Mouse (Mus musculus): ENCODE data around the gene Saysd1.
A peak's percentile ranks its signal among the peaks of the same experiment; 100 is the strongest.

Gene Saysd1

DNA sequence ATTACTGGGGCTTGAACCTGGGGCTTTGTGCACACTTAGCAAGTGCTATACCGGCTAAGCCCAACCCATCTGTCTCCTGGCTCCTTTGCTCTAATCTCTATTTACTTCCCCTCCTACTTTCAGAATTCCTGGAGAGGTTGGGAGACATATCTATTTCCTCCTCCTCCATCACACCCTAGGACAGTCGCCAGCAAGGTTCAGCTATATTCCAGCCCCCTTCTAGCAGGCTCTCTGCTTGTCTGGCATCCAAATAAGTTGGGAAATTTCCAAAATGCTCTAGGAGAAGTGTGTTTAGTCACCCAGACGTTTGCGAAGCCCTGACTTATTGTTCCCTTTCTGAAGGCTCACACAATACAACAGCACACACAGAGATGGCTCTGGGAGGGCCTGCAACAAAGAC is 35.1 kb downstream of the Saysd1 start:
- DNase-seq: no peak

DNA sequence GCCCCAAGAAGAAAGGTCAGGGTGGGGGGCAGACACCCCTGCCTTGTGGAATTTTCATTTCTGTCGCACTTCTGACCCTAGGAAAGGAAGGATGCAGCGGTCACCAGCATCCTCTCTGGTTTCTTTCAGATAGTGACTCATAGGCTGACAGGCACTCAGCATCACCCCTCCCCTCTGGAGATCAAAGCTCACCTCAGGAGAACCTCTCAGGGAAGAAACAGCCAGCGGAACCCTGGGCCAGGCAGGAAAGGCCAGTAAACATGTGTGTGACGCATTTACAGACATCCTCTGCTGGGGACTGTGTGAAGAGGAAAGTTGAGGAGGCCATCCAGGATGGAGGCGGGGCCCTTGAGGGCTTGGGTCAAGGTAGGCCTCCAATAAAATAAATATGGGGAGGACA is 40.3 kb downstream of the Saysd1 start:
- DNase-seq: no peak

DNA sequence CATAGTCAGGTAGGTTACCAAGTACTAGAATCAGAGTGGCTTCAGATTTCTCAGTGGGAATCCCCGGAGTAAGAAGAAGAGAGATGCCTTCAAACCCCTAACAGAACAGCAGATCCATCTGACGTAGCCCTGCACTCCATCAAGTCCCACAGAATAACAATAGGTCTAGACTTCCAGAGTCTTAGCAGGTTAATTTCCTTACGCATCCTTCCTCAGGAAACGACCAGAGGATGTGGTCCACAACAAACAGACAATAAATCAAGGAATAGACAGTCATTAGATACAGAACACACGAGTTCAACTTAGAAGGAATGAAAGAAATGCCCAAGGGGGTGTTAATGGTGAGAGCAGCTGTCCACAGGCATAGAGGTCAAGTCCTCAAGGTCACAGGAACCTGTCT is 43.4 kb downstream of the Saysd1 start:
- no peak for DNase-seq

DNA sequence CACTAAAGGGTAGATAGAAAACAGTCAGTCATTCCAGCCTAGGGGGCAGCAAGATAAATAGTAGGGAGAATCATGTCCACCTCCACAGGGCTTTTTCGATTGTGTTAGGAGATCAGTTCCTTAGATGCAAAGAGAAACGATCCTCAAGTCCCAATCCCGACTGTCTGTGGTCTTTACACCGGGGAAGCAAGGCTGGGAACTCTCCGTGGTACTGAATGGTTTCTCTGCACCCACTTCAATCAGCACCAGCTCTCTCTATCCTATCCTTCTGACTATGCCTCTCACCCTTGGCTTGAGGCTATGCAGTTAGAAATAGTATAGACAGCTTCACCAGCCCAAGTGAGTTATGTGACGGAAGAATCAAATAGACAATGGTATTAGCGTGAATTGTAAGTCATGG is 44.8 kb downstream of the Saysd1 start:
- no peak for DNase-seq

DNA sequence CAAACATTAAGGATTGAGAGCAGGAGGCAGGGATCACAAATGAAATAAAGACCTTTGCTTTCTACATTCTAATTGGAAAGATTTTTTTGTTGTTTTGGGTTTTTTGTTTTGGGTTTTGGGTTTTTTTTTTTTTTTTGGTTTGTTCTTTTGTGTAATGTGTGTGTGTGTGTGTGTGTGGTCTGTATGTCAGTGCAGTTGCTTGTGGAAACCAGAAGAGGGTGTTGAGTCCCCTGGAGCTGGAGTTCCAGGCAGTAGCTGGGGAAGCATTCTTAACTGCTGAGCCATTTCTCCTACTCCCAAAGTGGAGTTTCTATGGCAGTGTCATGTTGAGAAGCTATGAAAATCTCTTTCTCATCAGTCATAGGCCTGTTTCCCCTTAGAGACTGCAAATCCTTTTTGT is 54.0 kb downstream of the Saysd1 start:
- DNase-seq: no peak

DNA sequence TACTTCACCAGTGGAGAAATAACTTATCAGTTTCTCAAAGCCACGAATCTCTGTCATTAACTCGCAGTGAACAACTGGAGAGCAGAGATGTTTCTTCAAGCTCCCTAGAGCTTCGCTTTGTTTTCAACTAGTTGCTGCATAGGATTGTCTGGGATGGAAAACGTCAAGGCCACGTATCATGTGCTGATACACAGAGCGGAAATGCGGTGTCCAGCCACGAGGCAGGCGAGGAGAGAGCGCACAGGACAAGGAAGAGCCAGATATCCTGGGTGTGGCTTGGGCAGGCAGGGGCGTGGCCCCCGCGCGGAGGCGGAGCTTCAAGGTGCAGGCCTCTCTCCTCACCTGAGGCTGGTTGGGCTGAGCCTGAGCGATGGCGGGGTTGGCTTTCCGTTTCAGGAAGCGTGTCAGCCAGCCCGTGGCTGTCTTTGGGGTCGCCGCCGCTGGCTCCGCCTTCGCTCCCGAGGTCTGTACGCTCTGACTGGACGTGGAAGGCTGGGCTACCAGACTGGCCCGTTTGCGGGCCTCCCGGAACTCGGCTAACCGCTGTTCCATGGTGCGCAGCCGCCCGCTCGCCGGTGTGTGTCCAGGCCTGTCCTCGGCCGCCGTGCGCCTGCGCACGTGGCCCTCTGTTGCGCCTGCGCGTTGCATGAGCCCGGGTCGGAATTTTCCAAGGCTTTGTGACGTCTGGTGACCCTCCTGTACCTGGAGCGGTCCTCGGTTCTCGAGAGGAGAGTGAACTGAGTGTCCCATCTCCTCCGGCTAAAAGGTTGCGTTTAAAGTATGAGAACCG is 55.6 kb downstream of the Saysd1 start:
- peak; percentile 93 to 96 for DNase-seq

DNA sequence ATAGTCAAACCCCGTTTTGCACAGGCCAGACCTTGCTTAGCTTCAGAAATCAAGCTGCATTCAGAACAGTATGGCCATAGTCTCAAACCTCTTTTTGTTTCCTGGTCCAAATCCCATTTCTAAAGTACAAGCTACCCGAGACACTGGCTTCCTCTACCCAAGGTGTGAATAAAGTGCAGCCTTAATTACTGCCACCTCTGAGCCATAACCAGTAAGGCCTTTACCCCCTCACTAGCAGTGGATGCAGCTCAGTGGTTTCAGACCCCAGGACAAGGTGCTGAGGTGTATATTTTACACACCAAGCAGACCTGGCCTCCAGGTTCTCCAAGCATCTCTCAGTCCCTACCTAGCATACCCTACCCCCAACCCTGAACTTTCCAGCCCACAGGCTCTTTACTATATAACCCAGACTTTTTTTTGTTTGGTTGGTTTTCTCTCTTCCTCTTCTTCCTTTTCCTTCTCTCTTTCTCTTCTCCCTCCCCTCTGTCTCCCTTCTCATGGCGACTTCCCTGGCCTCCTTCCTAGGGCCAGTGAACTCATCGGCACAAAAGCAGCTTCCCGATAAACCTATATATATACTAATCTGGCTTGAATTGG is 56.3 kb downstream of the Saysd1 start:
- DNase-seq: peak in 1 of 2 experiments; percentile 11

DNA sequence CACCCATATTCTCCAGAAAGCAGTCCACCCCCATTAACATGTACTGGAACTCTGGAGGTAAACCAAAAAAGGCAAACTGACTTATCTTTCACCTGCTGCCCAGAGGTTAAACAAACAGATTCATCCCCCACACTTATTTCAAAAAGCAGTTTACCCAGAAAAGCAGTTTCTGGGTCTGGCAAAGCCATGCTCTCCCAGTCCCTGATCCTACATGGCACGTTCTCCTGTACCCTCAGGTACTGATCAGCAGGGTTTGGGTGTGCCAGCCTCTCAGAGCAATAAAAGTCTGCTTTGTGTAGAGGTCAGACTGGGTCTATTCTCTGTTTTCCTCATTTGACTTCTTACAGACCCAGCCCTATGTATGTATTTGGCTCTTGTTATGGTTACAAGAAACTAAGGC is 57.2 kb downstream of the Saysd1 start:
- DNase-seq: no peak

DNA sequence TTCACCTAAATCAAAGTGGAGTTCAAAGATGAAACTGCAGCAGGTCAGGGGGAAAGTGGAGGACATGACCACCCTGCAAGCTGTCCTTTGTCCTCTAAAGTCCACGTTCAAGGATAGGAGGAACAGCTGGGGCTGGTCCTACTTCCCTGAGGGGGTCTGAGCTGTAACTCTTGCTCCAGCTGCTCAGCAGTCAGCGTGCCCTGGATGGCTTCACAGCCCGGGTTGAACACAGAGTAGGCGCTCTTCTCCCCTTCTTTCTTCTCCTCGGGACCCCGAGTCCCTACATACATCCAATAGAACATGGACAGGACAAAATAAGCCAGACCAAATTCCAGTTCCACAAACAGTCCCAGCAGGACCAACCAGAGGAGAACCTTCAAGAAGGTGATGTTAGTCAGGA is 61.2 kb downstream of the Saysd1 start:
- DNase-seq: no peak

DNA sequence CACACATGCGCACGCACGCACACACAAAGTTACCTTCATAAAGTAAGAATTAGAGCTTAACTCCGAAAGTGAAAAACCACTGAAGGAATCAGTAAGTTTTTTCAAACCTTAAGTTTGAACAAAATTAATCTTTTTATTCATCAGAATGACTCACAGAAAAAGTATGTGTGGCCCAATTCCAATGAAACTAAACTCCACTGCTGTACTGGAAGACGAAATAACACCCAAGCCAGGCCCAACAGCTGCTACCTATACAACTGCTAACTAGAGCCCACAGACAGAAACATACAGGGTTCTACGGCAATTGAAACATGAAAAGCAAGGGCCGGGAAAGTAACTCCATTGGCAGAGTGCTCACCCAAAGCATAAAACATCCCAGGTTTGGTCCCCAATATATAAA is 62.8 kb downstream of the Saysd1 start:
- DNase-seq: no peak

DNA sequence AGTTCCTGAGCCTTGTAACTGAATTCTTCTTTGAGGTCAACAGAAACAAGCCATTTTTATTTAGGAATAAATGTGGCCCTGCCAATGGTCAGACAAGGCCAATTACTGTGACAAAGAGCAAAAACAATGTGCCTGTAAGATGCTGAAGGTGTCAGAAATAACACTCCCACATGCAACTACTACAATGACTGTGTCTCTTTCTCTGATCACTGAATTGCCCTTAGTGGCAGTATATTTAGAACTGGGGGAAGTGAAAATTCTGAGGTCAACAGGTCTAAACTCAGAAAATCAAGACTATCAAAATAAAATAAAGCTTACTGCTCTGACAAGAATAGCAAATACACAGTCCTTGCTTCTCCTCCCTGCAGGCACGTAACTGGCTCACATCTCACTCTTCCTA is 63.6 kb downstream of the Saysd1 start:
- no peak for DNase-seq

DNA sequence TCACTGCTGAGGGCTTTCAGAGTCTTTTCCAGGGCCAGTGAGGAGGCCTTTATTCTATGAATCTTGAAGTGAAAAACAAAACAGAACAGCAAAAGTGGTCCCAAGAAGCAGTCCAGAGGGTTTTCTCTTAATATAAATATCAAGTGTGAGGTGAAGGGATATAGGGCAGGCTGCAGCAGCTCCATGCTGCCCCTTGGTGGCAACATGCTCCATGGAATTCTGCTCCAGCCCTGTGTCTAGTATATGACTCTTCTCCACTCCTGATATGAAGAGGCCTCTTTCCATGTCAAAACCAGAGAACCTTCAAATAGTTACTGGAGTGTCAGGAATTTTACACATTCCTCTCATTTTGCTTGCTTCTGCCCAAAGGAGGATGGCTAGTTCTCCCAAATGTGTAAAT is 67.7 kb downstream of the Saysd1 start:
- no peak for DNase-seq

DNA sequence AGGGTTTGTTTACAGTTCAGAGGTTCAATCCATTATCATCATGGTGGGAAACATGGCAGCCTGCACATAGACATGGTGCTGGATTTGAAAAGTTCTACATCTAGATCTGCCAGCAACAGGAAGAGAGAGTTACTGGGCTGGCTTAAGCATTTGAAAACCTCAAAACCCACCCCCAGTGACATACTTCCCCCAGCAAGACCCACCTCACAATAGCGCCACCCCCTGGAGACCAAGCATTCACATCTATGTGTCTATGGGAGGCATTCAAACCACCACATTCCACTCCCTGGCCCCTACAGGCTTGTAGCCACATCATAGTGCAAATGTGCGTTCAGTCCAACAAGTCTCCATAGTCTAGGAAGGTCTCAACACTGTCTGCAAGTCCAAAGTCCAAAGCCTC is 70.0 kb downstream of the Saysd1 start:
- no peak for DNase-seq

DNA sequence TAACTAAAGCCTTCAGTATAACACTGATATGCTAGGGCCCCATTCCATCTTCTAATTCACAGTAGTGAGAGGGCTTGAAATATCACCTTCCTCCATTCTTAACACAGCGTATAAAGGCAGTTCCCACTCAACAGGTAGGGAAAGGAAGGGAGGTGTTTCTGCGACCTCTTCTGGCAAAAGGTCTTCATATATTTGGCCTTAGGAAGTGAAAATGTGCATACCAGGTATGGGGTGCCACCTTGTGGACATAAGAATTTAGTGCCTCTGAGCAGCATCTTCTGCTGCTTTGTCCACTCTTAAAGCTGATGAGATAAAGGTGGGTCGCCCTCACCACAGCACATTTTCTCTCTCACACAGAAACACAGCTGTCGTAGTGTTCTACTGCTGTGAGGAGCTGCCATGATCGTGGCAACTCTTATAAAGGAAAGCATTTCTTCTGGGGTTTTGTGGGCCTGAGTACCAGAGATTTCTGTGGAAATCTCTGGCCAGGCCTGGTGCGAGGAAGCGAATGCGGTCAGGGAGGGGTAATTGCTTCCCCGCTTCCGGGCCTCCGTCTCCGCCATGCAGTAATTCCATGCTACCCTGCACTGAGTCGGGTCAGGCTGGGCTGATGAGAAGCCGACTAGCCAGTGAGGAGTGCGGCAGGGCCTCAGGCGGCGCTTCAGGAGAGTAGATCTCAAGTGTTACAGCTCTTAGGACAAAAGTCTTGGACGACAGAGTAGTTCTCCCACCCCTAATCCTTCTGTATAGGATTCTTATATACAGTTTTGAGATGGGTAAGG is 70.8 kb downstream of the Saysd1 start:
- peak; percentile 25 to 59 for DNase-seq

DNA sequence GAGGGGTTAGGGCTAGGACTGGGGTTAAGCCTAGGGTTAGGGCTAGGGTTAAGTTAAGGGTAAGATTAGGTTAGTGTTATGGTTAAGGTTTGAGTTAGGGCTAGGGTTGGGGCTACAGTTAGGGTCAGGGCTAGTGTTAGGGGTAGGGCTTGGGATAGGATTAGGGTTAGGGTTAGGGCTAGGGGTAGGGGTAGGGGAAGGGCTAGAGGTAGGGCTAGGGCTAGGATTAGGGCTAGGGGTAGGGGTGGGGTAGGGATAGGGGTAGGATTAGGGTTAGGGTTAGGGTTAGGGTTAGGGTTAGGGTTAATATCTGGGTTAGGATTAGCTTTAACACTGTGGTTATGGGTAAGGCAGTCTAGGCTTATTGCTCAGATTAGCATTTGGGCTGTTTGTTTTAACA is 73.6 kb downstream of the Saysd1 start:
- DNase-seq: no peak

DNA sequence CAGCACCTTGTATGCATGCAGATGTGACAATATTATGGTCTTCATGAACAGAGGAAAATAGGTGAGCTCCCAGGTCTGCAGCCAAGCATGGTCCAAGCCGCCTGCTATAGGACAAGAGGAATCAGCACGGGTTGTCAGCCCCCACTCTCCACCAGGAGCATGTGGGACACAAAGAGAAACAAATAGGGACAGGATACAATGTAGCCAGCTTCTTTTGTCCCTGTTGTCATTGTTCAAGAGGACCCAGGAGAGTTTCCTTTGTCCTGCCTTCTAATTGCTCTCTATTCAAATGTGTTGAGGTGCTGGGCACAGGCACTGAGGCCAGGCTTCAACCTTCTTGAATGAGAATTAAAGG is 89.9 kb downstream of the Saysd1 start:
- DNase-seq: no peak

DNA sequence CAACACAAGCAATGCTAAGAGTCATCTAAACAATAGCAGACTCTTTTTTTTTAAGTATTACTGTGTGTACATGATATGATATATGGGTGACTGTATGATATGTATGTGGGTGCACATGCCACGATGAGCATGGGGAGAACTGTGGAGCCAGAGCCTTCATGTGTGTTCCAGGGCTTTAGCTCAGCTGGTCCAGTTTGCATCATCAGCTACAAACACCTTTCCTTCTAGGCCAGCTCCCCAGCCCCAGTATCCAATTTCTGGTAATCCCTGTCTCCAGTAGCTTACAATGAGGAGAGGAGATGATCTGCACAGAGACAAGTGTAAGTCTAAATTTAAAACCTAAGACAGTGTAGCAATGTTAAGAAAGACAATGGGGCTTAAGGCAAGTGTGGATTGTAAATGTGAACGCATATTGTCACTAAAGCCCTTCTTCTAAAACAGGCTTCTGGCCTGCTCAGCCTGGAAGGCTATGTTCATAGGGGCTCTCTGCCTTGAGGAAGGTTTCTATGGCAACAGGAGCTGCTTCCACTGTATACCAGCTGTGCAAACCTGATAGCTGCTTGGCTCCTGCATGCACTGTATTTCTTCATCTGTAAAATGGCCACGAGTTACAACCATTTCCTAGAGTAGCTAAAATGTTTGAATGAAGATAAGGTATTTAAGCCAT is 90.4 kb downstream of the Saysd1 start:
- DNase-seq: no peak

DNA sequence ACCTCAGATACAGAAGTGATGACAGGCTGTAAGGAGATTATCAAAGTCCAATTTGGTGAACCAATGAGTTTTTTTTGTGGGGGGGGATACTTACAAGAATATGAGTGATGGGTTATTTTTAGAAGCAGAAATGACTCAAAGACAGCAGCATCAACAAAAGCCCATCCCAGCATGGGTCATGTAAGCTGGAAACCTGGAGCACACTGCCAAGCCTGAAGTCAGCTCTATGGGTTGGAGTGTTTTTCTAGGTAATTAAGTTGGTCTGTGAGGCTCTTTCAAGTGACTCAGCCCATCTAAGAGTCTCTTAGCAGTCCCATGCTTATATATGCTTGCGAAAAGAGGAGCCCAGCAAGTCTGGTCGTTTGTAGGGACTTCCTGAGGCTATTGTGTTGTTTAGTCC is 91.0 kb downstream of the Saysd1 start:
- DNase-seq: no peak

DNA sequence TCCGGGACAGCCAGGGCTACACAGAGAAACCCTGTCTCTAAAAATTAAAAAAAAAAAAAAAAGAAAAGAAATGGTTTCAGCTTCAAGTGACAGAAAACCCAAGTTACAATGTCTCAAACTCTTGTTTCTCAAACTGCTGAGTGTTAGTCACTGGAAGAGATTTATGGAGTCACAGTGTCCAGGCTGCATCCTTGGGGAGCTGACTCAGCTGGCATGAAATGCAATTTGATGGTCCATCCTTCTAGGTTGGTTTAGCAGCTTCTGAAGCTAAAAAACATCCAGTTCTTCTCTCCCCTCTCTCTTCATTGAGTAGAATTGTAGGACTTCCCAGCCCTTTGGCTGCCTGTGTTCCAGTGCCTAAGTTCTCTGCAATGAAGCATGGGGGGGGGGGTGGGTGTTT is 94.3 kb downstream of the Saysd1 start:
- DNase-seq: no peak

DNA sequence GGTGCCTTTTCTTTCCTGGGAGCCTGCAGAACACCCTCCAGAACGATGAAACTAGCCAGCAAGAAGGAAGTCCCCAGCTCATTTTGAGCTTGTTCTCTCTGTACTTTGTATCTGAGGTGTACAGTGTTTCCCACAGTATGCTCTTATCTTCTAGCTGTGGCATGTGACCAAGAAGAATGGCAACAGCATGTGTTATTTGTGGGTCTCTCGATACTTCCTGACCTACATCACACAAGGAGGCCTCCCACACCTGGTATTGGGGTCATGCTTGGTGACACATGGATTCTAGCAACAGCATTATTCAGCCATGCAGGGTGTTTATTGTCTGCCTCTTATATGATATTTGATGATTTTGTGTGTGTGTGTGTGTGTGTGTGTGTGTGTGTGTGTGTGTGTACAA is 96.5 kb downstream of the Saysd1 start:
- no peak for DNase-seq

DNA sequence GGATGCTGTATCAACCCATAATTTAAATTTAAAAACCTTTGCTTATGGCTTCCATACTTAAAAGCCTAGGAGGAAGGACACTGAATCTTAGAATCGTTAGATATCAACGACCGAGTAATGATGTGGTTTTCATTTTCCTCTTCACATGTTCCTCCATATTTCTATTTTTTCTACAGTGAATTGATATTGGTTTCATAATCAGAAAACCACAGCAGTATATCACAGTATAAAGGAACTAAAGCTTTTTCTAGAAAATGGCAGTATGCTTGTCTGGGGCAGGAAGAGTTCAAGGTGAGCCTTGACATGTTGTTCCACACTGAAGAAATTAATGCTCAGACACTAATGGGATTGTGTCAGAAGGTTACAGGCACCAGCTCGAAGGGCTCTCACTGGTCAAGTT is 97.4 kb downstream of the Saysd1 start:
- DNase-seq: no peak

DNA sequence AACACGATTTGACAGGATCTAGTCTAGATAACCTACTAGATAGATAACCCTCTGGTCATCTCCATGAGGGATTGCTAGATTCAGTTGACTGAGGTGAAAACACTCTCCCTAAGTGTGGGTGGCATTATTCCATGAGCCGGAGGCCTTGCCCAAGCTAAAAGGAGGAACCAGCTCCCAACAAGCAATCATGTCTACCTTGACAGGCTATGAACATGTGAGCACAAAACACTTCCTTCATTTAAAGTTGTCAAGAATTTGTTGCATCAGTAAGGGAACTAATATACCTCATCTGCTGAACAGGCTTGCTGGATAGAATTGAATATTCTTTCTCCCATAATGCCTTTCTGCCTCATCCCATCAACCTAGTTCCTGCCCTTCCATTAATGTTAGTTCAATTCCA is 98.5 kb downstream of the Saysd1 start:
- no peak for DNase-seq

DNA sequence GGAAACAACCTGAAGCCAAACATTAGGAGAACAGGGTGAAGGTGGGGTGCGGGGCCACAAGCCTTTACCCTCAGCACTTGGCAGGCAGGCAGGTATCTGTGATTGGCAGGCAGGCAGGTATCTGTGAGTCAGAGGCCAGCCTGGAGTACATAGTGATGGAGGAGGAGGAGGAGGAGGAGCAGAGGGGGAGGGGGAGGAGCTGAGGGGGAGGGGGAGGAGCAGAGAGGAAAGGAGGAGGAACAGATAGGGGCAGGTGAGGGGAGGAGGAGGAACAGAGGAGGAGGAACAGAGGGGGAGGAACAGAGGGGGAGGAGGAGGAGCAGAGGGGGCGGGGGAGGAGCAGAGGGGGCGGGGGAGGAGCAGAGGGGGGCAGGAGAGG is 105.6 kb downstream of the Saysd1 start:
- DNase-seq: no peak
